Mouse (Mus musculus): ENCODE results near the gene Usp17ld. TPM values are rescaled to one million over a fixed set of nuclear protein-coding genes. Genes with fewer than 3 reads are reported as not detected.
"Not testable (repeated sequence)": the region's sequence is repeated elsewhere in the genome, so short reads cannot be mapped to it uniquely, and the experiment has no call there.

Usp17ld gene
- total RNA-seq (2021): not detected

- intact Hi-C loops (cut with DNase I); DNase-seq (ENCODE audit: low spot score in 2 of 2): not testable (repeated sequence)
Measured at GRCm38 (mm10) chr7:103252405-103252804, at the start of gene Usp17ld. TSS of gene Usp17ld (minus strand) at chr7:103252505.

- intact Hi-C loops (cut with DNase I): no loop called here
- DNase-seq (ENCODE audit: low spot score in 2 of 2): no peak
Measured at GRCm38 (mm10) chr7:103216696-103217095, 35.6 kb downstream of the Usp17ld start, which contains the start of gene Olfr594. TSS of gene Olfr594 (plus strand) at chr7:103216996.

DNA sequence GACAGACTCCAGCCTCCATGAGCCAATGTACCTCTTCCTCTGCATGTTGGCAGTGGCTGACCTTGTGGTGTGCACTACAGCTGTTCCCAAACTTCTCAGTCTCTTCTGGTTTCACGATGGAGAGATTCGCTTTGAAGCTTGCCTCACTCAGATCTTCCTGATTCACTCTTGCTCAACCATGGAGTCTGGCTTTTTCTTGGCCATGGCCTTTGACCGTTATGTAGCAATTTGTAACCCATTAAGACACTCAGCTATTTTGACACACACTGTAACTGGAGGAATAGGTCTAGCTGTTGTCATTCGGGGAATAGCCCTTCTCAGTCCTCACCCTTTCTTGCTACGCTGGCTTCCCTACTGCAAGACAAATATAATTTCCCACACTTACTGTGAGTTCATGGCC is 40.3 kb downstream of the Usp17ld start:
- DNase-seq (ENCODE audit: low spot score in 2 of 2); intact Hi-C loops (cut with DNase I): not testable (repeated sequence)

DNA sequence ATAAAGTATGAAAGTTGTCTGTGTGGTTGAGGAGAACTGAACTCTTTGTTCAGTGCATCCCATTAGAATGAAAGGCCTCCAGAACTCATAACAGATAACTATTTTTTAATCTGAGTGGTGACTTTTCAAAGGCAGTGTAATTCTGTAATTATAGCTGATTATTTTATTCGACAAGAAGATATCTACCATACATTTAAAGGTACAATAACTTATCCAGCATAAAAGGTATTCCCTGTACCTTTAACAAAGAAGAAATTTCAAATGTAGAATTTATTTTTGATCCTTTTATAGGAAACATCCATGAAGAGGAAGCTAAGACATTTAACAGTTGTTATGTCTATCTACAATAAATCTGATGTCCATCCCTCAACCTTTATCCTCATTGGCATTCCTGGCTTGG is 40.7 kb downstream of the Usp17ld start, which contains the start of gene Olfr593:
Gene Olfr593 (plus strand): TSS at position 301 of the 400 bp plus-strand sequence.
- intact Hi-C loops (cut with DNase I): no loop called here
- DNase-seq (ENCODE audit: low spot score in 2 of 2): no peak

Small RNA genes lying within 50 kb of the gene (microRNA-seq; reads per million reads assigned to microRNA genes)
- gene Gm23550: 0 reads per million in 2 experiments
- gene Gm25171: 0 reads per million in 2 experiments

Other genes with a start within 250 kb of the Usp17ld start
- gene Olfr582, start 214.5 kb downstream of the Usp17ld start, total RNA-seq (2021): not detected
- not detected for gene Olfr583, start 201.2 kb downstream of the Usp17ld start, total RNA-seq (2021)
- not detected for gene Olfr584, start 170.6 kb downstream of the Usp17ld start, total RNA-seq (2021)
- gene Olfr585, start 154.8 kb downstream of the Usp17ld start, total RNA-seq (2021): not detected
- not detected for gene Olfr586, start 126.9 kb downstream of the Usp17ld start, total RNA-seq (2021)
- not detected for gene Olfr588-ps1, start 111.6 kb downstream of the Usp17ld start, total RNA-seq (2021)
- not detected for gene Olfr589, start 96.1 kb downstream of the Usp17ld start, total RNA-seq (2021)
- gene Olfr591, start 74.2 kb downstream of the Usp17ld start, total RNA-seq (2021): not detected
- gene Olfr592, start 67.7 kb downstream of the Usp17ld start, total RNA-seq (2021): not detected
- not detected for gene Olfr593, start 40.6 kb downstream of the Usp17ld start, total RNA-seq (2021)
- gene Olfr594, start 35.5 kb downstream of the Usp17ld start, total RNA-seq (2021): not detected
- gene Olfr596, start 53.1 kb upstream of the Usp17ld start, total RNA-seq (2021): not detected
- gene Olfr597, start 63.8 kb upstream of the Usp17ld start, total RNA-seq (2021): not detected
- not detected for gene Olfr598, start 71.1 kb upstream of the Usp17ld start, total RNA-seq (2021)
- not detected for gene Olfr599, start 83.4 kb upstream of the Usp17ld start, total RNA-seq (2021)
- not detected for gene Olfr600, start 97.2 kb upstream of the Usp17ld start, total RNA-seq (2021)
- not detected for gene Olfr601, start 110.2 kb upstream of the Usp17ld start, total RNA-seq (2021)
- not detected for gene Olfr603, start 133.7 kb upstream of the Usp17ld start, total RNA-seq (2021)
- gene Usp17lc, start 162.6 kb upstream of the Usp17ld start, total RNA-seq (2021): not detected
- not detected for gene Olfr605, start 192.9 kb upstream of the Usp17ld start, total RNA-seq (2021)
- gene Olfr606, start 196.5 kb upstream of the Usp17ld start, total RNA-seq (2021): not detected
- not detected for gene Olfr607, start 211.6 kb upstream of the Usp17ld start, total RNA-seq (2021)
- not detected for gene Olfr608, start 217.4 kb upstream of the Usp17ld start, total RNA-seq (2021)
- not detected for gene Olfr609, start 245.6 kb upstream of the Usp17ld start, total RNA-seq (2021)